ENCODE assay signal across 22 mouse cellular contexts in the genomic region with DNA sequence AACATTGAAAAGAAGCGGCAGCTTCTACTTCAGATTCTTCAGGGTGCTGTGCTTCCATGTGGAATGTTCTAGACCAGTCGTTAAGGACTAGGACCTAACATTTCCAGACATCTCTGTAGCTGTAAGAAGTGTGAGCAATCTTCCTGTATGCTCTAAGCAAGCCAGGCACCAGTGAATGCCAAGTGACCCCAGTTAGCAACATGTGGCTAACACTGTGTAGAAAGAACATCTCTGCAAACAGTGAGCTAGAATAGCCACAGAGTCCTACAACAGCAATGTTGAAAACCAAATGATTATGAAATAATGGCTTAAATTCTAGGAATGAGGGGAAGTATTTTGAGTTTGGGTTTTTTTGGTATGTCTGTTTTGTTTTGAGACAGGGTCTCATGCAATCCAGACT.
DNase-seq lines count a peak whose midpoint lies in the region; ATAC-seq and TF ChIP-seq lines count a peak whose summit lies in the region.
"Had no signal": no experiment of that assay in that cellular context is flagged by ENCODE, and none has a peak within 500 bp of the region (broad histone marks: within the 10 kb centered on the region; RNA-seq: fewer than 3 reads in every experiment).

No protein-coding gene starts in this region.

- H3K27ac ChIP-seq in embryonic fibroblast, embryonic 13.5 days (ENCODE audit: insufficient read depth, low read length), result peak overlapping the region; percentile 26; the same call in 1 of the 2 replicates
- no peak overlapping the region for H3K27ac ChIP-seq in limb, embryonic 10.5 days
- H3K27ac ChIP-seq: hindbrain, embryonic 10.5 days; hindbrain, embryonic 13.5 days had no signal

- no peaks in the 10 kb centered on the region for H3K27me3 ChIP-seq in limb, embryonic 10.5 days (ENCODE audit: low read depth, poor library complexity, severe bottlenecking)
- H3K27me3 ChIP-seq: CH12.LX; hindbrain, embryonic 13.5 days had no signal

- peak; percentile 46 for DNase-seq in heart, adult 11 months
- no peak for DNase-seq in heart, postnatal 14 days
- peak; percentile 49 for DNase-seq in 416B (ENCODE audit: low read depth)
- DNase-seq in limb, embryonic 10.5 days (ENCODE audit: low spot score), result no peak
- no peak for DNase-seq in testis, postnatal 14 days (ENCODE audit: low spot score)
- DNase-seq: adrenal gland, adult 8-10 months; adrenal gland, postnatal 25 days; B cell, adult 2 months; cerebellum, adult 18-20 months; cerebellum, adult 9-10 months; cerebellum, postnatal 14 days; forebrain, postnatal 0 days; gastrocnemius, postnatal 25 days; heart, postnatal 36 days had no signal

- no peak overlapping the region for H3K4me3 ChIP-seq in embryonic fibroblast, embryonic 13.5 days (ENCODE audit: insufficient read depth, low read length)
- H3K4me3 ChIP-seq in limb, embryonic 10.5 days, result no peak overlapping the region
- H3K4me3 ChIP-seq: hindbrain, embryonic 10.5 days; hindbrain, embryonic 13.5 days had no signal

- H3K9me3 ChIP-seq in limb, embryonic 10.5 days (replicated peaks), result no peaks in the 10 kb centered on the region
- H3K9me3 ChIP-seq: G1E; hindbrain, embryonic 10.5 days; hindbrain, embryonic 13.5 days had no signal

- H3K36me3 ChIP-seq in limb, embryonic 10.5 days, result no peaks in the 10 kb centered on the region
- H3K36me3 ChIP-seq: G1E; hindbrain, embryonic 10.5 days; hindbrain, embryonic 13.5 days had no signal

- intact Hi-C loops in heart, postnatal 14 days (cut with DNase I), result no loop called here

- peaks cover 9% of the 10 kb centered on the region for H3K4me1 ChIP-seq in embryonic fibroblast, embryonic 13.5 days (ENCODE audit: control insufficient read depth, insufficient read depth, low read length)
- peaks cover 10% of the 10 kb centered on the region; the same call in 1 of the 2 replicates for H3K4me1 ChIP-seq in limb, embryonic 10.5 days

- 96% methylated on average over 2 of the region's 2 CpGs for WGBS in limb, embryonic 10.5 days

- TF ChIP-seq CTCF in embryonic fibroblast, embryonic 13.5 days (IDR thresholded peaks at IDR 0.05; ENCODE audit: borderline replicate concordance, insufficient read depth, low read length), result no peak

- peak; percentile 23; the same call in 1 of the 2 replicates for ATAC-seq in megakaryocyte progenitor cell, adult 5-6 weeks (replicated peaks; ENCODE audit: poor library complexity)
- ATAC-seq: forebrain, embryonic 14.5 days; forebrain, postnatal 0 days; hindbrain, embryonic 16.5 days had no signal

- no peak for TF ChIP-seq POLR2A in embryonic fibroblast, embryonic 13.5 days (IDR thresholded peaks at IDR 0.05; ENCODE audit: low read depth, low read length)

Comparison
In these comparisons a context has a peak if more than half of its experiments do, and no peak if none do; other contexts are left out.
1. DNase-seq: peak in heart, adult 11 months (single experiment) and 416B (single experiment); none in heart, postnatal 14 days (0 of 2), limb, embryonic 10.5 days (single experiment) and testis, postnatal 14 days (single experiment).